Mouse (Mus musculus): ENCODE results near the gene Avpi1. TPM values are rescaled to one million over a fixed set of nuclear protein-coding genes. Genes with fewer than 3 reads are reported as not detected.

Avpi1 gene
- 84.9 and 87.6 TPM in 2 replicates for polyA plus RNA-seq (2015; fragmentation: Nextera tagmentation; extraction: Ambion mirVana)

DNA sequence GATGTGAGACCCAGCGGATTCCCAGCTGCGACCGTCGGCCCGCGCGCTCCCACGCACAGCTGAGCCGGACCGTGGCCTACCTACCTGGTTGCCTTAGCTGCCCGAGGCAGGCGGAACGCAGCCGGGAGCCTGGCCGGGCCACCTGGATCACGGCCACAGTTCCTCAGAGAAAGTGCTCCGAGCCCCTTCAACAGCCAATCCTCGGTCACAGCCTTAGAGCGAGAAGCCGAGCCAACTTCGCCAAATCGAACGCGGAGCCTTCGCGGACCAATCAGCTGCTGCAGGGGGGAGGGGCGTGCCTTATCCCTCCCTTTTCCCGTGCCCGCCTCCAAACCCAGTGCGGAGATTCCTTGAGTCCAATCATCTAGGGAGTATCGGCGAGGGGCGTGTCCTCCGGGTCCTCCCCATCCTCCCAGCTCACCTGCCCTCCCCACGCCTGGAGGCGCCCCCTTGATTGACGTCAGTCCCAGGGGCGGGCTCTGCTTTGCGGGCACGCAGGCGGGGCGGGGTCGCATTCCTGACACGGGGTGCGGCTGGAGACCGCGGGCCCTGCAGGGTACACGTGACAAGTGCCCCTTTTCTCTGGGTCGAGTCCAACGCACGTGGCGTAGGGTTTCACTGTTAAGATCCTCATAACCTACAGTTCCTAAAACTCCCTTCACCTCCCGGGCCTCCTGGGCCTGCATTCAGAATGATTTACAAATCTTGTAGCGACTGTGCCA, at the start of gene Avpi1:
Avpi1 (minus strand) TSS at position 273 of the 722 bp plus-strand sequence.
- peaks cover 18% of the 10 kb centered on the region for H3K4me1 ChIP-seq (replicated peaks; ENCODE audit: control insufficient read depth, insufficient read depth, low read length)
- H3K9me3 ChIP-seq (ENCODE audit: control insufficient read depth, low read length): no peaks in the 10 kb centered on the region
- no peaks in the 10 kb centered on the region for H3K27me3 ChIP-seq (ENCODE audit: control insufficient read depth, insufficient read depth, low read depth, low read length)
- H3K36me3 ChIP-seq (ENCODE audit: control insufficient read depth, insufficient read depth, low read length): peaks cover 7% of the 10 kb centered on the region; the same call in 1 of the 2 replicates
- peak within 1 kb of the TSS; percentile 76 for H3K9ac ChIP-seq (ENCODE audit: low read length)
- peak within 1 kb of the TSS; percentile 87 for H3K4me2 ChIP-seq (ENCODE audit: low read depth, low read length)
- peak within 1 kb of the TSS; percentile 88 for H3K27ac ChIP-seq (ENCODE audit: low read length)
- H3K4me3 ChIP-seq (ENCODE audit: low read length): peak within 1 kb of the TSS; percentile 54
- ATAC-seq (ENCODE audit: low read depth): peak; percentile 97
- under 1% methylated on average over 54 of the region's 54 CpGs for WGBS

DNA sequence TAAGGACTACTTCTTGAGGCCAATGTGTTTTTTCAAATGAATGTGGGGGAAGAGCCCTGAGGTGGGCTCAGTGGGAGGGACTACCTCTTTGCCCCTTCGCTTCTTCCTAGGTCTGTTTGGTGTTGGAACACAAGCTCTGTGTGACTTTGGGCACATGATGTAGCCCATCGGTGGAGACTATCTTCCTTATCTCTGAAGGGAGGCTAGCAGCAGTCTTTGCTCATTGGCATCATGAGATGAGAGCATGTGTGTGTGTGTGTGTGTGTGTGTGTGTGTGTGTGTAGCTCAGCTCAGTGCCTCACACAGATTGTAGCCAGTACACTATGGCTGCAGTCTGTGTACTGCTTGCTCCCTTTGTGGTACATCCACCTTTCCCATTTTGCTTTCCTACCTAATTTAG, 48.6 kb upstream of the Avpi1 start:
- Histone ChIP-seq H3K4me3 (ENCODE audit: low read length) (no peak overlapping the region), H3K9me3 (ENCODE audit: control insufficient read depth, low read length) (no peaks in the 10 kb centered on the region), H3K36me3 (ENCODE audit: control insufficient read depth, insufficient read depth, low read length) (no peaks in the 10 kb centered on the region; the same call in 1 of the 2 replicates), H3K27ac (ENCODE audit: low read length) (no peak overlapping the region), H3K9ac (ENCODE audit: low read length) (no peak overlapping the region), H3K4me2 (ENCODE audit: low read depth, low read length) (no peak overlapping the region), H3K4me1 (replicated peaks; ENCODE audit: control insufficient read depth, insufficient read depth, low read length) (0 out of 2 replicates have a peak, but pooled peaks cover 5% of the 10 kb centered on the region), H3K27me3 (ENCODE audit: control insufficient read depth, insufficient read depth, low read depth, low read length) (no peaks in the 10 kb centered on the region)
- WGBS: 88% methylated on average over 2 of the region's 2 CpGs
- ATAC-seq (ENCODE audit: low read depth): no peak

DNA sequence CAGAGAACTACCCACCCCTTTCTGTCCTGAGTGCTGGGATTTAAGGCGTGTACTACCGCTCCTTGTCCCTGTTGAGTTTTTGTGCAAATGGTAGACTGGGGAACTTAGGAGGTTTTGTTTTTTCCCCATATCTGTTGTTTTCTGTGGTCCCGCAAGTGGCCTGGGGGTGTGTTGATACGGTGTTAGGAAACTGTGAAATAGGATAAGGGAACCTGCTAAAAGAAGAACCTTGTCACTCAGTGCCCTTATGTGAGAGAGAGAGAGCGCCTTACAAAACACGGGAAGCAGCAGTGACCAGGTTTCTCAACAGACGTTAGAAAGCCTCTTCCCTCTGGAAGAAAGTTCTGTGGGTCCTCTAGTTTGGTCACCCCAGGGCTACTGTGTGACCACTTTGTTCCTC, 48.0 kb upstream of the Avpi1 start:
- Histone ChIP-seq H3K36me3 (ENCODE audit: control insufficient read depth, insufficient read depth, low read length) (no peaks in the 10 kb centered on the region; the same call in 1 of the 2 replicates), H3K4me3 (ENCODE audit: low read length) (no peak overlapping the region), H3K9ac (ENCODE audit: low read length) (no peak overlapping the region), H3K4me2 (ENCODE audit: low read depth, low read length) (no peak overlapping the region), H3K4me1 (replicated peaks; ENCODE audit: control insufficient read depth, insufficient read depth, low read length) (peaks cover 5% of the 10 kb centered on the region; the same call in 1 of the 2 replicates), H3K27me3 (ENCODE audit: control insufficient read depth, insufficient read depth, low read depth, low read length) (no peaks in the 10 kb centered on the region), H3K27ac (ENCODE audit: low read length) (no peak overlapping the region), H3K9me3 (ENCODE audit: control insufficient read depth, low read length) (no peaks in the 10 kb centered on the region)
- WGBS: 78% methylated on average over 7 of the region's 7 CpGs
- no peak for ATAC-seq (ENCODE audit: low read depth)

DNA sequence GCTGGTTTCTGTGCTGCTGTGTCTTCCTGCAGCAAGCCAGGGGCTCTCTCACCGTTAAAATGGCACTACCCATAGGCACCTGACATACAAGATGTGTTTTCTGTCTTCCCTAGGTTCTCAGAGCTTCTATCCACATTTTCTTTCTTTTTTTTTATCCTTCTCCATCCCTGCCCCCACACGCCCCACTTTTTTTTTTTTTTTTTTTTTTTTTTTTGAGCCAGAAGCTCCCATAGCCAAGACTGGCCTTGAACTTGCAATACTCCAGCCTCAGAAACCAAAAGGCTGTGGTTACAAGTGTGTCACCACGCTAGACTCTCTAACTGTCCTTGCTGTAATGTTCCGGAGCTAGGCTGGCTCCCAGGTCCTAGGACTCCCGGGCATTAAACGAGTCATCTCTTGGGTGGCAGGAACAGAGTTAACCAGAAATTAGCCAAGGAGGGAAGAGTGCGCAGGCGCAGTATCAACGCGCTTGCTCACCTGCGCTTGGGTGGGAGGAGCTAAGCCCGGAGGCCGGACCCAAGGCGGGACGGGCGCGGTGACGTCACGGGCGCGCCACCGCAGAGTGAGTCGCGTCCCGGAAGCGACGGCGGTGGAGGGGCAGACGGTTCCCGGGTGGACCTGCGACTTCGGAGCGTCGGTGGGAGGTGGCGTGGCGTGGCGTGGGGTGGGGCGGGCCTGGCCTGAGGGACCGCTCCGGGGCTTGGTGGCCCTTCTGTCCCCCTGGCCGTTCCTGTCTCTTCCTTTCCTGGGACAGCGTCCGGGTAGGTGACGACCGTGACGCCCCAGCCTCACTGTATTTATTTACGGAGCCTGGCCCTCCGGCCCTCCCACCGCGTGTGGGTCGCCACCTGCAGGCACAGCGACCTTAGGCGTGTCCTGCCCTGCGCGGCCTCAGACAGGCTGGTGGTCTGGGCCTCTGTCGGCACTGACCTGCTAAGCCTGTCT, 41.4 kb upstream of the Avpi1 start:
- Histone ChIP-seq H3K4me2 (ENCODE audit: low read depth, low read length) (peak overlapping the region; percentile 62), H3K9me3 (ENCODE audit: control insufficient read depth, low read length) (no peaks in the 10 kb centered on the region), H3K9ac (ENCODE audit: low read length) (peak overlapping the region; percentile 87), H3K27me3 (ENCODE audit: control insufficient read depth, insufficient read depth, low read depth, low read length) (no peaks in the 10 kb centered on the region), H3K4me1 (replicated peaks; ENCODE audit: control insufficient read depth, insufficient read depth, low read length) (peaks cover 18% of the 10 kb centered on the region; the same call in 1 of the 2 replicates), H3K27ac (ENCODE audit: low read length) (0 out of 2 replicates have a peak overlapping the region, but pooled peaks have one; percentile 15), H3K4me3 (ENCODE audit: low read length) (peak overlapping the region; percentile 79), H3K36me3 (ENCODE audit: control insufficient read depth, insufficient read depth, low read length) (no peaks in the 10 kb centered on the region)
- peak; percentile 93 for ATAC-seq (ENCODE audit: low read depth)
- WGBS: 1% methylated on average over 46 of the region's 56 CpGs

DNA sequence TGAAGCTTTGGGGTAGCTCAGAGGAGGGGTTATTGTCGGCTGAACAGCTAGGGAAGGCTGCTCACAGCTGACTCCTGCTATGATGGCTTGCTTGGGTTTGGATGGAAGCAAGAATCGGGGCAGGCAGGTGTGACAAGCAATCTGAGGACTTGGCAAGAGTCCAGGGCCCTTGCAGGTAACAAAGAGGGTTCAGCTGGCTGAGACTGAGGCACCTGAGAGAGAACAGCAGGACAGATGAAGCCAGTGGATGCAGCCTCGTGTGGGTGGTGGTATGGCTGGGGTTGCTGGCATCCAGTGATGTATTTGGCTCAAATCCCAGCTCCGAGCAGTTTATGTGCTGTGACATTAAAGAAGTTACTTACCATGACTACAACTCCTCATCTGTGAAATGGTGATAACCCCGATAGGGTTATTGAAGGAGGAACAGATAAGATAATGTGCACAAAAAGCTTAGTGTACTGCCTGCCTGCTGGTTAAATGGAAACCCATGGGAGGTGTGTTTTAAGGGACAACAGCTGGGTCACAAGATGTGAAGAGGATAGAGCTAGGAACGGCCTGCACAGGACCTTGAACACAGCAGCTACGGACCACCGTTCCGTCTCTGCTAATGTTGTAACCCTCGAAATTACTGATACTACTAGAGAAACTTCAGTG, 40.6 kb upstream of the Avpi1 start:
- H3K4me1 ChIP-seq (replicated peaks; ENCODE audit: control insufficient read depth, insufficient read depth, low read length): peaks cover 18% of the 10 kb centered on the region; the same call in 1 of the 2 replicates
- ATAC-seq (ENCODE audit: low read depth): no peak
- 41% methylated on average over 10 of the region's 10 CpGs for WGBS

DNA sequence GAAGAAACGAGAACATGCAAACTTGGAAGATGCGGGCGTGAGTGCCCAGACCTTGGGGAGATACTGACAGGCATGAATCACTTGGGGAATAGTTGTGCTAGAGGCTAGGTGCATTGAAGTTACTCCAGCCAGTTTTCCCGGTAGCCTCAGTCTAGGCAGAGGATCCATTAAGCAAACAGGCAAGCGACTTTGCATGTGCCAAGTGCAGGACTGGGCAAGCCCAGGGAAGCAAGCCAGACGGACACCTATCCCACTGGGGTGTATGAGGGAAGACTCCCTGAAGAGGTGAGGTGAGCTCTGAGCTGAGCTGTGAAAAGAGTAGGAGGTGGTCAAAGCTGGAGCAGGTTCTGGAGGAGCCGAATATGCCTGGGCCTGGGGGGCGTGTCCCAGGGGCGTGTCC, 38.6 kb upstream of the Avpi1 start:
- no peak for ATAC-seq (ENCODE audit: low read depth)
- no peak overlapping the region for H3K4me3 ChIP-seq (ENCODE audit: low read length)
- no peak overlapping the region for H3K9ac ChIP-seq (ENCODE audit: low read length)
- no peak overlapping the region for H3K27ac ChIP-seq (ENCODE audit: low read length)
- whole genome bisulfite sequencing: 62% methylated on average over 9 of the region's 9 CpGs
- H3K27me3 ChIP-seq (ENCODE audit: control insufficient read depth, insufficient read depth, low read depth, low read length): no peaks in the 10 kb centered on the region
- no peaks in the 10 kb centered on the region for H3K9me3 ChIP-seq (ENCODE audit: control insufficient read depth, low read length)
- H3K4me1 ChIP-seq (replicated peaks; ENCODE audit: control insufficient read depth, insufficient read depth, low read length): peaks cover 16% of the 10 kb centered on the region; the same call in 1 of the 2 replicates
- H3K36me3 ChIP-seq (ENCODE audit: control insufficient read depth, insufficient read depth, low read length): no peaks in the 10 kb centered on the region
- H3K4me2 ChIP-seq (ENCODE audit: low read depth, low read length): no peak overlapping the region

More for the DNA sequence above, 40.6 kb upstream of the Avpi1 start:
- H3K4me3 ChIP-seq (ENCODE audit: low read length): no peak overlapping the region
- no peaks in the 10 kb centered on the region for H3K27me3 ChIP-seq (ENCODE audit: control insufficient read depth, insufficient read depth, low read depth, low read length)
- peak overlapping the region; percentile 62; the same call in 1 of the 2 replicates for H3K4me2 ChIP-seq (ENCODE audit: low read depth, low read length)
- H3K9me3 ChIP-seq (ENCODE audit: control insufficient read depth, low read length): no peaks in the 10 kb centered on the region
- no peak overlapping the region for H3K9ac ChIP-seq (ENCODE audit: low read length)
- no peak overlapping the region for H3K27ac ChIP-seq (ENCODE audit: low read length)
- no peaks in the 10 kb centered on the region for H3K36me3 ChIP-seq (ENCODE audit: control insufficient read depth, insufficient read depth, low read length)

DNA sequence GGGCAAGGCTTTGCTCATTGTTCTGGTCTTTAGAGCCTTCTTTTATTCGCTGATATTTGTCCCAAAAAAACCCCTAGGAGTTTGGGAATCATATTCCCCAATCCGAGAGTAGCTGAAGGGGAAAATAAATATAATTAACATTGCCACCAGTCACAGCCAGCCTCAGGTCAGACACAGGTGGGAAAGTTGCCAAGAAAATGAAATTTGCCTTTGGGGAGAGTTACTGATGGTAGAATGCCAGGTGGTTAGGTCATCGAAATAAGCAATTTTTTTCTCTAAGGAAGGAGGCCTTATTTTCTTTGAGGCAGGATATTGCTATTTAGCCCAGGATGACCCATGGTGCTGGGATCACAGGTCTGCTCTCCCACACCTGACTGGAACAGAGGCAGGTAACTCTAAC, 37.9 kb upstream of the Avpi1 start:
- H3K4me1 ChIP-seq (replicated peaks; ENCODE audit: control insufficient read depth, insufficient read depth, low read length): peaks cover 14% of the 10 kb centered on the region; the same call in 1 of the 2 replicates
- ATAC-seq (ENCODE audit: low read depth): no peak
- H3K4me3 ChIP-seq (ENCODE audit: low read length): no peak overlapping the region
- 38% methylated on average over 3 of the region's 3 CpGs for WGBS
- H3K27ac ChIP-seq (ENCODE audit: low read length): no peak overlapping the region
- H3K4me2 ChIP-seq (ENCODE audit: low read depth, low read length): no peak overlapping the region
- no peaks in the 10 kb centered on the region for H3K27me3 ChIP-seq (ENCODE audit: control insufficient read depth, insufficient read depth, low read depth, low read length)
- no peaks in the 10 kb centered on the region for H3K9me3 ChIP-seq (ENCODE audit: control insufficient read depth, low read length)
- H3K9ac ChIP-seq (ENCODE audit: low read length): no peak overlapping the region
- no peaks in the 10 kb centered on the region for H3K36me3 ChIP-seq (ENCODE audit: control insufficient read depth, insufficient read depth, low read length)

DNA sequence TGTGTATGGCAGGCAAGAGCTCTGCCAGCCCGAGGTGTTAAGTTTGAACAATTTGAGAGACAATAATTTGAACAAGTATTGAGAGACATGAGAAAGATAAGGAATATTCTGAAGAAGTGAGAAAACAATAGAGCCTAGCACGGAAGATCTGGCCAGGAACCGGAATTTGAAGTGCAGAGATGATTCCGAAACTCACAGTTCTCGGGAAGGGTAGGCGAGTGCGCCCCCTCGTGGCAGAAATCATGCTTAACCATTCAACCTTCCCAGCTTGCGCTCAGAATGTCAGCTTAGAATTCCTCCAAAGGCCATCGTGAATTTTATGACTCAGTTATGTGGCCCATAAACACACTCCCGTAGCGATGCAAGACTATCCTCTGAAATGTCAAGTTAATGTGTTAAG, 37.3 kb upstream of the Avpi1 start:
- Histone ChIP-seq H3K9ac (ENCODE audit: low read length) (peak overlapping the region; percentile 39; the same call in 1 of the 2 replicates), H3K4me3 (ENCODE audit: low read length) (peak overlapping the region; percentile 25; the same call in 1 of the 2 replicates)

More for the DNA sequence above, 37.3 kb upstream of the Avpi1 start:
- ATAC-seq (ENCODE audit: low read depth): no peak
- Histone ChIP-seq H3K9me3 (ENCODE audit: control insufficient read depth, low read length) (no peaks in the 10 kb centered on the region), H3K27ac (ENCODE audit: low read length) (no peak overlapping the region), H3K4me1 (replicated peaks; ENCODE audit: control insufficient read depth, insufficient read depth, low read length) (peaks cover 8% of the 10 kb centered on the region; the same call in 1 of the 2 replicates), H3K27me3 (ENCODE audit: control insufficient read depth, insufficient read depth, low read depth, low read length) (no peaks in the 10 kb centered on the region), H3K4me2 (ENCODE audit: low read depth, low read length) (peak overlapping the region; percentile 50), H3K36me3 (ENCODE audit: control insufficient read depth, insufficient read depth, low read length) (no peaks in the 10 kb centered on the region)
- WGBS: 3% methylated on average over 12 of the region's 12 CpGs
